Mouse (Mus musculus) liver, adult 2 months (tissue): ENCODE measurements around the gene Unc45b. TPM values are rescaled to one million over a fixed set of nuclear protein-coding genes. Genes with fewer than 3 reads are reported as not detected.

ENCODE experiments used
- DNase-seq: peaks from one replicate; pipeline ENCODE4 v3.0.0-alpha.2; 2011; ENCODE audit warnings: low read depth, low spot score; ENCODE audit errors: extremely low read depth
- H3K27ac ChIP-seq: fragments of 200-500 bp; replicated peaks from 2 replicates; pipeline ENCODE4 v1.5.1; 2012; ENCODE audit warnings: low read depth, mild to moderate bottlenecking, control low read depth, inconsistent platforms, low read length; ENCODE audit not compliant: insufficient read depth
- H3K27me3 ChIP-seq: fragments of 200-500 bp; 2 replicates; pipeline ENCODE4 v1.6.1; 2012; ENCODE audit warnings: mild to moderate bottlenecking, moderate library complexity, low read length, inconsistent platforms; ENCODE audit not compliant: control insufficient read depth, insufficient read depth
- H3K36me3 ChIP-seq: fragments of 200-500 bp; 2 replicates; pipeline ENCODE4 v1.6.1; 2012; ENCODE audit warnings: low read length, inconsistent platforms; ENCODE audit not compliant: control insufficient read depth, insufficient read depth
- H3K4me1 ChIP-seq: fragments of 200-500 bp; 2 replicates; pipeline ENCODE4 v1.6.1; 2011; ENCODE audit warnings: low read length; ENCODE audit not compliant: control insufficient read depth, insufficient read depth
- H3K4me3 ChIP-seq: fragments of 200-500 bp; 2 replicates; pipeline ENCODE4 v1.5.1; 2011; ENCODE audit warnings: low read depth, mild to moderate bottlenecking, control low read depth, low read length, moderate library complexity; ENCODE audit not compliant: insufficient read depth
- H3K79me2 ChIP-seq: fragments of 200-500 bp; 2 replicates; pipeline ENCODE4 v1.6.1; 2012; ENCODE audit warnings: inconsistent platforms, mild to moderate bottlenecking, low read length, moderate library complexity; ENCODE audit not compliant: control insufficient read depth, insufficient read depth
- H3K9ac ChIP-seq: fragments of 200-500 bp; 2 replicates; pipeline ENCODE4 v1.6.1; 2012; ENCODE audit warnings: low read depth, mild to moderate bottlenecking, control low read depth, inconsistent platforms, low read length
- CTCF ChIP-seq: fragments of 200-500 bp; IDR thresholded peaks from 2 replicates; pipeline ENCODE4 v1.5.1; 2011; ENCODE audit warnings: low read depth, low read length, control low read depth
- POLR2A ChIP-seq: fragments of 200-500 bp; IDR thresholded peaks from 2 replicates; pipeline ENCODE4 v1.6.1; 2011; ENCODE audit warnings: low read length, control low read depth; ENCODE audit not compliant: insufficient read depth; ENCODE audit errors: extremely low read depth
- WGBS: fragments of 180-500 bp; shearing (Covaris S2); methylation state at CpG from one replicate; pipeline ENCODE4 v1.1.7; 2018; 5-methylcytosine and 5-hydroxymethylcytosine counted together
- polyA plus RNA-seq: library from polyadenylated mRNA; depleted of rRNA; stranded (reverse); fragments of >200 nt; gene quantifications from 2 replicates; pipeline ENCODE4 v1.2.3, GENCODE M21; 2012
- total RNA-seq: library from RNA; depleted of rRNA; stranded (reverse); fragments of >200 nt; gene quantifications from 2 replicates; pipeline ENCODE4 v1.2.3, GENCODE M21; 2014

Gene Unc45b
- total and polyA plus RNA-seq, 2 experiments = 0.32 to 0.46 TPM

DNA sequence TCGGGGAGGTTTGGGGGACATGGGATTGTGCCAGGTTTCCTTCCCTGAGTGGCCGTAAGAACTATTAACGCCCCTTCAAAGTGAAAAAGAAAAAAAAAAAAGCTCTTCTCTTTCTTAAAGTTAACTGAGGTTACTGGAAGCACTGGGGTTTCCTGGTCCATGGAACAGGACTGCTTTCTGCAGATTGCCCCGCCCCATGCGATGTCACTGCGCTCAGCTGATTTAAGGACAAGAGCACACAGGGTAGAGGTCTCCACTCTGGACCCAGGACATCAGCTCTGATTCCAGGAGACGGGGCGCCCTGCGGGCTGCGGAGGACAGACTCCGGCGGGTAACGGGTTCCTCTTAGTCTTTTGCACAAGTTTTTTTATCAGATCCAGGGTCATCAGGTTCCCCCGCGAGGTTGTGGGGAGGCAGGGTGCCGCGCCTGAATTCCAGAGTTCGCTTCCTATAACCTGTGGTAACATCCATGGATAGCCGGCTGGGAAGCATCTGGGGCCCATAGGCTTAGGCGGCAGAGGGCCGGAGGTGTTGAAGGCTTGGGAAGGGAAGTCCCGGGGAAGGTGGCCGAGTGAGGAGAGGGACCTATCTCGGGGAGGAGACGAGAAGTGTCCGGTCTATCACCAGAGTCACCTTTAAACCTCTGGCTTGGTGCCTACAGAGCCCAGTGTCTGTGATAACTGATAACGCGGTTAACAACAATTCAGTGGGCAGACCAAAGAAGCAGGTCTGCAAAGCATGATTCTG lies 41.7 kb downstream of the Unc45b start:
- peaks cover 2% of the 10 kb centered on the region; the same call in 1 of the 2 replicates for H3K36me3 ChIP-seq

DNA sequence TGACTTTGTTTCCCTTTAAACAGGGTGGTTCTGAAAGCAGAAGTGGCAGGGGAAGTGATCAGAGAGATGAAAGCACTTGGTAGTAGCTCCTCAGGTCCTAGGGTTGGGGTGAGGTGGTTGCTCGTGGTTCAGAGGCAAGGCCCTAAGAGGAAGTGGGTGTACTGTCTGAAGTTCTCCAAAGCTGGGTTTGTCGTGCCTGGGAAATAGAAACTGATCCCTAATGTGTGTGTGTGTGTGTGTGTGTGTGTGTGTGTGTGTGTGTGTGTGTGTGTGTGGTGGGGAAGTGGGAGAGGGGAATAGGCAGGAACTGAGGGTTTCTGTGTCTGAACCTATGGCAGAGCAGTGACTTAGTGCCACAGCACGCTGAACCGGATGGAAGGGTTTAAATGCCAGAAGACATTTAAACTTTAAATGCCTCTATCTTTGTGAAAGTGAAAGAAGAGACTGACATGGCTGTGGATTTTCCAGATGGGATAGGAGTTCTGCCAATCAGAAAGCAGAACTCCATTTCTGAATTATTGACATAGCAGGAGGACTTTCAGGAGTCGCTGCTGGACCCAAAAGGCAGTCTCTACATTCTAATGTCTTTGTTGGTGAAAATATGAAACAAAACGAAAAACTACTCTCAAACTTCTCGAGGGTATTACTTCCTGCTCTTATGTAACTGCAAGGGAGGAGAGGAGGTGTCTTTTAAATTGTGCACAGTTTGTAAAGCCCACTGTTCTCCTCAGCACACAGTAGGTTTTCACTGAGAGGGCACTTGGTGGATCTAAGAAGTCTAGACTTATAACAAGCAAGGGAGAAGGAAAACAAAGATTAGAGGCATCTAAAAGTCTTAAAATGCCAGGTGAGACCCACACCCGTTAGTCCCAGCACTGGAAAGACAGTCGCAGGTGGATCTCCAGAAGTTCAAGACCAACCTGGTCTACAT lies 42.5 kb downstream of the Unc45b start:
- no peak for TF ChIP-seq CTCF
- no peak for TF ChIP-seq POLR2A
- DNase-seq = peak; percentile 31
- H3K9ac ChIP-seq = peak overlapping the region; percentile 77
- 51% methylated on average over 9 of the region's 9 CpGs for WGBS
- H3K36me3 ChIP-seq = peaks cover 2% of the 10 kb centered on the region; the same call in 1 of the 2 replicates
- peak overlapping the region; percentile 77 for H3K4me3 ChIP-seq
- peaks cover 1% of the 10 kb centered on the region; the same call in 1 of the 2 replicates for H3K4me1 ChIP-seq
- H3K27ac ChIP-seq = peak overlapping the region; percentile 91
- no peaks in the 10 kb centered on the region for H3K79me2 ChIP-seq
- H3K27me3 ChIP-seq = no peaks in the 10 kb centered on the region; the same call in 1 of the 2 replicates

More for the DNA sequence above, 41.7 kb downstream of the Unc45b start:
- 3% methylated on average over 28 of the region's 28 CpGs for WGBS
- TF ChIP-seq CTCF (no peak), POLR2A (no peak)
- peak; percentile 20 for DNase-seq
- peaks cover 1% of the 10 kb centered on the region; the same call in 1 of the 2 replicates for H3K4me1 ChIP-seq
- no peaks in the 10 kb centered on the region for H3K79me2 ChIP-seq
- peak overlapping the region; percentile 77 for H3K4me3 ChIP-seq
- H3K27me3 ChIP-seq = no peaks in the 10 kb centered on the region; the same call in 1 of the 2 replicates
- peak overlapping the region; percentile 77 for H3K9ac ChIP-seq
- peak overlapping the region; percentile 91 for H3K27ac ChIP-seq

DNA sequence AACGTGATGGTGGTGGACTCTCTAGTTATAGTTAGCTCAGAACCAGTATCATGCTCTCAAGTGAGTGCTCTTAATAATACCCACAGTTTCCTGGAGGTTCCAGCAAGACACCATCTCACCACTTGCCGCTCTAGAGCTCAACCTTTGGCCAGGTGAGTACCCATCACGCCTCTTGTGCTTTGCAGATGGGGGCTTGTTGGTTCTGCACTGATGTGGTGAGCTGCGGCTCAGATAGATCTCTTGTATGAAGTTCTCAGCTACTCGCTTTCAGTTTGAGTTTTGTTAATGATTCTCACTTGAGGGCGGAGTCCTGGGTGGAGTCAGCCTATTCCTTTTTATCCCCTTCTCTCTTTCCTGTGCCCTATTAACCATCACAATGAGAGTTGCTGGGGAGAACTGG lies 44.3 kb downstream of the Unc45b start:
- Histone ChIP-seq H3K4me1 (peaks cover 1% of the 10 kb centered on the region; the same call in 1 of the 2 replicates), H3K27me3 (no peaks in the 10 kb centered on the region; the same call in 1 of the 2 replicates), H3K9ac (no peak overlapping the region), H3K4me3 (no peak overlapping the region), H3K36me3 (peaks cover 2% of the 10 kb centered on the region; the same call in 1 of the 2 replicates), H3K27ac (no peak overlapping the region), H3K79me2 (no peaks in the 10 kb centered on the region)
- TF ChIP-seq CTCF = no peak
- WGBS = 58% methylated on average over 6 of the region's 6 CpGs
- DNase-seq = no peak

DNA sequence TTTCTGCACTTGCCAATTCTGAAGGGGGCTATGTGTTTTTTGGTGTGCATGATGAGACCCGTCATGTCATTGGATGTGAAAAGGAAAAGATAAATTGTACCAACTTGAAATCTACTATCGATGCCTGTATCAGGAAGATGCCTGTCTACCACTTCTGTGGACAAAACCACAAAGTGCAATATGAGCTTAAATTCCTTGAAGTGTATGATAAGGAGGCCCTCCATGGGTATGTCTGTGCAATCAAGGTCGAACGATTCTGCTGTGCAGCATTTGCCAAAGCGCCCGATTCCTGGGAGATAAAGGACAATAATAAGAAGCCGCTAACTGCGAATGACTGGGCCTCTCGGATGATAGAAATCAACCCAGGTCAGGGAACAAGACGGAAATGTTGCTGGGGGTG lies 46.6 kb downstream of the Unc45b start:
- no peak overlapping the region for H3K9ac ChIP-seq
- no peak for DNase-seq
- H3K79me2 ChIP-seq = no peaks in the 10 kb centered on the region
- peaks cover 9% of the 10 kb centered on the region; the same call in 1 of the 2 replicates for H3K36me3 ChIP-seq
- no peak overlapping the region for H3K27ac ChIP-seq
- TF ChIP-seq CTCF (no peak), POLR2A (no peak)
- peaks cover 1% of the 10 kb centered on the region; the same call in 1 of the 2 replicates for H3K4me1 ChIP-seq
- WGBS = 75% methylated on average over 10 of the region's 10 CpGs
- H3K4me3 ChIP-seq = no peak overlapping the region
- peaks cover 3% of the 10 kb centered on the region; the same call in 1 of the 2 replicates for H3K27me3 ChIP-seq

DNA sequence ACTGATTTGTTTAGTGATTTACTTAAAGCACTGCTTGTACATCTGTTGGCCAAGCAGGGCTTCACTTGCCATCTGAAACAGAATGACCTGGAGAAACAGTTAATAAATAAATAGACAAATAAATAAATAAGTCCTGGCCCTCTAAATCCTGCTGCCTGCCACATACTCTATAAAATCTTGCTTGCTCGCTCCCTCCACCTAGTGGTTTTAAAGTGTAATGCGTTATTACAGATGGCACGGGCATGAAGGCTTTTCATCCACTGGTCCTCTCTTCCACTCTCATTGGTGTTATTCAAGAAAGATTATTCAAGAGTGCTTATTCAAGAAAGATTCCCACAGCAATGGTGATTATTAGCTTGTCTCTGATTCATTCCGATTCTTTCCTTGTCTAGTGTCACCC lies 49.3 kb downstream of the Unc45b start:
- Histone ChIP-seq H3K27ac (no peak overlapping the region), H3K9ac (no peak overlapping the region), H3K79me2 (no peaks in the 10 kb centered on the region), H3K4me1 (peaks cover 1% of the 10 kb centered on the region; the same call in 1 of the 2 replicates), H3K4me3 (no peak overlapping the region), H3K27me3 (peaks cover 3% of the 10 kb centered on the region; the same call in 1 of the 2 replicates), H3K36me3 (peaks cover 9% of the 10 kb centered on the region; the same call in 1 of the 2 replicates)
- TF ChIP-seq POLR2A = no peak
- TF ChIP-seq CTCF = peak; percentile 65
- DNase-seq = peak; percentile 35
- 8% methylated on average over 4 of the region's 4 CpGs for WGBS
